Mouse (Mus musculus) bone marrow macrophage, adult 2 months (primary cell): ENCODE results near the gene Scaf4.

Experiments
- CTCF ChIP-seq: IDR thresholded peaks from 2 replicates; pipeline ENCODE4 v1.5.1; 2012; ENCODE audit warnings: low read depth, mild to moderate bottlenecking, low read length, moderate library complexity
- POLR2A ChIP-seq: IDR thresholded peaks from 2 replicates; pipeline ENCODE4 v1.6.1; 2012; ENCODE audit warnings: mild to moderate bottlenecking, low read depth, low read length, borderline replicate concordance

DNA sequence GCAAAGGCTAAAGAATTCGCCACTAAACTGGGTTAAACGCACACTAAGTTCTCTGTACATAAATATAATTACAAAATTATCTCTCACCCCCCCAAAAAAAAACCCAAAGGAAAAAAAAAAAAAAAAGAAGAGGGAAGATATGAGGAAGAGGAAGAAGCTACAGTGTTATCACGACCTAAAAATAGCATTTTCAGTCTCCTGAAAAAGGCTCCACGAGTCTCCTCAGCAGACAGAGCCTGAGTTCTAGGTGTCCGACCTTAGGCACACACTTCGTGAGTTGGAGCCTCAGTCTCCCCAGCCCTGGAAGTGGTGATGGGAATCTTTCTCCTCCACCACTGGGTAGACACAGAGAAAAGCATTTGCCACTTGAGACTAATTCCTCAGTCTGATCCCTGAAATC is 85.7 kb downstream of the Scaf4 start:
- TF ChIP-seq POLR2A, result no peak
- no peak for TF ChIP-seq CTCF
